Mouse (Mus musculus) limb, embryonic 12.5 days (tissue): ENCODE measurements around the gene Igfals. TPM values are rescaled to one million over a fixed set of nuclear protein-coding genes. Genes with fewer than 3 reads are reported as not detected.

Source experiments
- ATAC-seq: fragments of 200-750 bp; cut with Nextera tagmentation; 2 replicates; pipeline ENCODE4 v1.8.0; 2017; ENCODE audit warnings: low read depth, moderate TSS enrichment; ENCODE audit not compliant: insufficient number of reproducible peaks, insufficient read depth, low FRiP score, low TSS enrichment
- H3K27ac ChIP-seq: fragments of 300-500 bp; sonication (generic); 2 replicates; pipeline ENCODE4 v1.5.1; 2016; ENCODE audit warnings: mild to moderate bottlenecking, moderate library complexity
- H3K27me3 ChIP-seq: fragments of 300-500 bp; sonication (generic); 2 replicates; pipeline ENCODE4 v1.6.1; 2016; ENCODE audit warnings: mild to moderate bottlenecking, moderate library complexity
- H3K36me3 ChIP-seq: fragments of 300-500 bp; sonication (generic); 2 replicates; pipeline ENCODE4 v1.6.1; 2016; ENCODE audit warnings: mild to moderate bottlenecking, moderate library complexity
- H3K4me1 ChIP-seq: fragments of 300-500 bp; sonication (generic); replicated peaks from 2 replicates; pipeline ENCODE4 v1.6.1; 2016
- H3K4me2 ChIP-seq: fragments of 300-500 bp; sonication (generic); 2 replicates; pipeline ENCODE4 v1.6.1; 2016; ENCODE audit warnings: mild to moderate bottlenecking, moderate library complexity
- H3K4me3 ChIP-seq: fragments of 300-500 bp; sonication (generic); replicated peaks from 2 replicates; pipeline ENCODE4 v1.5.1; 2016; ENCODE audit warnings: mild to moderate bottlenecking
- H3K9ac ChIP-seq: fragments of 300-500 bp; sonication (generic); replicated peaks from 2 replicates; pipeline ENCODE4 v1.6.1; 2016; ENCODE audit warnings: mild to moderate bottlenecking, moderate library complexity
- H3K9me3 ChIP-seq: fragments of 300-500 bp; sonication (generic); 2 replicates; pipeline ENCODE4 v1.6.1; 2016; ENCODE audit warnings: mild to moderate bottlenecking, moderate library complexity
- WGBS: fragments of 180-500 bp; shearing (Covaris S2); methylation state at CpG from one replicate; pipeline ENCODE4 v1.1.7; 2016; 5-methylcytosine and 5-hydroxymethylcytosine counted together
- polyA plus RNA-seq: library from polyadenylated mRNA; unstranded; fragments of >200 nt; fragmentation: Nextera tagmentation; extraction: Ambion mirVana; gene quantifications from 2 replicates; pipeline ENCODE4 v1.2.1, GENCODE M21; 2016

The Igfals gene
- polyA plus RNA-seq, 1 experiment from 2014 or later, result 0.43 TPM

- Histone ChIP-seq H3K36me3 (peaks cover 39% of the 10 kb centered on the region), H3K27me3 (no peaks in the 10 kb centered on the region), H3K4me2 (peak within 1 kb of the TSS; percentile 93), H3K4me3 (peak within 1 kb of the TSS; percentile 88), H3K9ac (peak within 1 kb of the TSS; percentile 81), H3K9me3 (no peaks in the 10 kb centered on the region), H3K27ac (peak within 1 kb of the TSS; percentile 59; the same call in 1 of the 2 replicates), H3K4me1 (peaks cover 22% of the 10 kb centered on the region)
- WGBS, result under 1% methylated on average over 69 of the region's 69 CpGs
- ATAC-seq, result peak; percentile 95
Observed at GRCm38 (mm10) chr17:24886134-24886931, 20.5 kb downstream of the Igfals start, which contains the start of the genes Nubp2 and Spsb3. Gene Nubp2 (minus strand): TSS chr17:24886349. Gene Spsb3 (plus strand): TSS chr17:24886643.

GRCm38 (mm10) chr17:24886932-24887271 is 21.1 kb downstream of the Igfals start:
- 2% methylated on average over 18 of the region's 18 CpGs for WGBS
- H3K9me3 ChIP-seq, result no peaks in the 10 kb centered on the region
- peaks cover 22% of the 10 kb centered on the region for H3K4me1 ChIP-seq
- H3K4me3 ChIP-seq, result peak overlapping the region; percentile 88
- peak overlapping the region; percentile 59; the same call in 1 of the 2 replicates for H3K27ac ChIP-seq
- H3K27me3 ChIP-seq, result no peaks in the 10 kb centered on the region
- H3K36me3 ChIP-seq, result peaks cover 45% of the 10 kb centered on the region
- H3K9ac ChIP-seq, result peak overlapping the region; percentile 81
- H3K4me2 ChIP-seq, result peak overlapping the region; percentile 93
- peak; percentile 4; the same call in 1 of the 2 replicates for ATAC-seq

- Histone ChIP-seq H3K27me3 (no peaks in the 10 kb centered on the region), H3K4me3 (peak overlapping the region; percentile 88), H3K9ac (peak overlapping the region; percentile 81), H3K4me2 (peak overlapping the region; percentile 93), H3K9me3 (no peaks in the 10 kb centered on the region), H3K27ac (0 out of 2 replicates have a peak overlapping the region, but pooled peaks have one; percentile 59), H3K4me1 (peaks cover 22% of the 10 kb centered on the region), H3K36me3 (peaks cover 49% of the 10 kb centered on the region)
- WGBS, result 65% methylated on average over 18 of the region's 18 CpGs
- no peak for ATAC-seq
Observed at GRCm38 (mm10) chr17:24887291-24888080, 21.7 kb downstream of the Igfals start.

- H3K27ac ChIP-seq, result no peak overlapping the region
- WGBS, result 91% methylated on average over 3 of the region's 3 CpGs
- H3K9me3 ChIP-seq, result no peaks in the 10 kb centered on the region
- peaks cover 28% of the 10 kb centered on the region for H3K4me1 ChIP-seq
- H3K4me3 ChIP-seq, result no peak overlapping the region
- H3K4me2 ChIP-seq, result no peak overlapping the region
- no peak for ATAC-seq
- H3K27me3 ChIP-seq, result no peaks in the 10 kb centered on the region
- H3K9ac ChIP-seq, result no peak overlapping the region
- peaks cover 49% of the 10 kb centered on the region for H3K36me3 ChIP-seq
Observed at GRCm38 (mm10) chr17:24888862-24889261, 23.1 kb downstream of the Igfals start.

- Histone ChIP-seq H3K9me3 (no peaks in the 10 kb centered on the region), H3K4me1 (peaks cover 32% of the 10 kb centered on the region), H3K27ac (no peak overlapping the region), H3K9ac (no peak overlapping the region), H3K36me3 (peaks cover 45% of the 10 kb centered on the region), H3K4me2 (no peak overlapping the region), H3K27me3 (no peaks in the 10 kb centered on the region), H3K4me3 (no peak overlapping the region)
- ATAC-seq, result no peak
- 87% methylated on average over 19 of the region's 19 CpGs for WGBS
Observed at GRCm38 (mm10) chr17:24890151-24891092, 24.6 kb downstream of the Igfals start.

- H3K27me3 ChIP-seq, result no peaks in the 10 kb centered on the region
- WGBS, result 90% methylated on average over 13 of the region's 13 CpGs
- no peak overlapping the region for H3K4me3 ChIP-seq
- H3K36me3 ChIP-seq, result peaks cover 45% of the 10 kb centered on the region
- peaks cover 37% of the 10 kb centered on the region for H3K4me1 ChIP-seq
- no peak overlapping the region for H3K9ac ChIP-seq
- no peak for ATAC-seq
- H3K4me2 ChIP-seq, result no peak overlapping the region
- H3K27ac ChIP-seq, result no peak overlapping the region
- H3K9me3 ChIP-seq, result no peaks in the 10 kb centered on the region
Observed at GRCm38 (mm10) chr17:24891321-24891720, 25.5 kb downstream of the Igfals start.

GRCm38 (mm10) chr17:24892785-24893184 is 27.0 kb downstream of the Igfals start:
- 91% methylated on average over 12 of the region's 12 CpGs for WGBS
- Histone ChIP-seq H3K9ac (no peak overlapping the region), H3K9me3 (no peaks in the 10 kb centered on the region), H3K36me3 (peaks cover 55% of the 10 kb centered on the region), H3K4me2 (no peak overlapping the region), H3K4me1 (peaks cover 43% of the 10 kb centered on the region), H3K27me3 (no peaks in the 10 kb centered on the region), H3K4me3 (no peak overlapping the region), H3K27ac (no peak overlapping the region)
- ATAC-seq, result no peak

GRCm38 (mm10) chr17:24893276-24893675 is 27.5 kb downstream of the Igfals start:
- Histone ChIP-seq H3K4me1 (peaks cover 41% of the 10 kb centered on the region), H3K9me3 (no peaks in the 10 kb centered on the region), H3K9ac (0 out of 2 replicates have a peak overlapping the region, but pooled peaks have one; percentile 0), H3K36me3 (peaks cover 60% of the 10 kb centered on the region), H3K27ac (no peak overlapping the region), H3K4me2 (no peak overlapping the region), H3K27me3 (no peaks in the 10 kb centered on the region), H3K4me3 (peak overlapping the region; percentile 11; the same call in 1 of the 2 replicates)
- 92% methylated on average over 2 of the region's 2 CpGs for WGBS
- no peak for ATAC-seq

- peak overlapping the region; percentile 92 for H3K4me3 ChIP-seq
- H3K27ac ChIP-seq, result peak overlapping the region; percentile 82
- H3K27me3 ChIP-seq, result no peaks in the 10 kb centered on the region
- H3K4me1 ChIP-seq, result peaks cover 40% of the 10 kb centered on the region
- peak overlapping the region; percentile 92 for H3K4me2 ChIP-seq
- no peak for ATAC-seq
- peak overlapping the region; percentile 90 for H3K9ac ChIP-seq
- H3K36me3 ChIP-seq, result peaks cover 63% of the 10 kb centered on the region
- 9% methylated on average over 31 of the region's 31 CpGs for WGBS
- no peaks in the 10 kb centered on the region for H3K9me3 ChIP-seq
Observed at GRCm38 (mm10) chr17:24894061-24894994, 28.5 kb downstream of the Igfals start.
